Mouse (Mus musculus) right cerebral cortex, postnatal 25 days (tissue): ENCODE data around the gene Epha2.

Experiments used
- DNase-seq: peaks from one replicate; pipeline ENCODE4 v3.0.0; 2022

The Epha2 gene

GRCm38 (mm10) chr4:141301116-141301553 lies at the start of gene Epha2:
Gene Epha2 (plus strand): TSS chr4:141301240.
- DNase-seq, result peak; percentile 70

- no peak for DNase-seq
These were observed 48.4 kb upstream of the Epha2 start for GRCm38 (mm10) chr4:141252641-141253040.

GRCm38 (mm10) chr4:141254234-141254633 lies 46.8 kb upstream of the Epha2 start:
- no peak for DNase-seq

GRCm38 (mm10) chr4:141257440-141257839 lies 43.6 kb upstream of the Epha2 start:
- DNase-seq, result no peak

DNA sequence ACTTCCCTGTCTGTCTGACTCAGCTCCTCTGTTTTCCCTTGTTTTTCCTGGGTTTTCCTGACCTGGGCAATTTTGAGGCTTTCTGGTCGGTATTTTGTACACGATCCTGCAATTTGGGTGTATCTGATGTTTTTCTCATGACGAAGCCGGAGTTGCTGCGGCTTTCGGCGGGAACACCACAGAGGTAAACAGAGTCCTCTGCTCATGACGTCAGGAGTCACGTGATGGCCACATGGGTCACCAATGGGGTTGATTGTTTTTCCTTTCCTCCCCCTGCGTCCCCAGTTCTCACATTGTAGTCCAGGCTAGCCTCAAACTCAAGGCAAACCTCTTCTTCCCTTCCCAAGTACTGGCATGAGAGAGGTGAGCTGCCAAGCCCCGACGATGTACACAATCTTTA lies 41.6 kb upstream of the Epha2 start:
- no peak for DNase-seq

GRCm38 (mm10) chr4:141260007-141260723 lies 40.9 kb upstream of the Epha2 start:
- DNase-seq, result no peak

DNA sequence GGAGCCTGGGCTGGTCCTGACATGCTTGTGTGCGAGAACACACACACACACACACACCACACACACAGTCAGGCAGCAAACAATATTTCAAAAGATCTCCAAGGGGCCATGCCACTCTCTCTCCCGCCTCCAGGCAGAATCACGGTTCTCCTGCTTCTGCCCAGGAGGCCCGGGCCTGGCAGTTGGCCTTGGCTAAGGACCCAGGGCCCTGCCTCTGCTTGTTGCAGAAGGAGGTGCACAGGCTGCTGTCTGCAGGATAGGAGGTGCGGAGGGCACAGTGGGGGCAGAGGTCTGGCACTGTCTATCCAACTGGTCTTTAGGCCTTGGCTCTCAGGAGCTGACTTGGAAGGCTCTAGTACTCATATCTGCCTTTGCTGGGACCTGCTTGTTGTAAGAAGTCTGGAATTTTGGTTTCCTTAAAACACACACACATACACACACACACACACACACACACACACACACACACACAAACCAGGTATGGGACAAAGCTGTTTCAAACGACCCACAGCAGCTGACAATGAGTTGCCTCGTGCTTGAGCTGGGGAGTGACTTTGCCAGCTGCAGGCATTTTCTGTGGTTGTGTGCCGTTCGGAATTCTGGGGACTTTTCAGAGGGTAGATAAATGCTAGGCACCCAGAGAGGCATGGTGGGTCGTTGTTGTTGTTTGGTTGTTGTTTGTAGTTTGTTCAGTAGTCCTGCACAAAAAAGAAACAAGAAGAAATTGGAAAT lies 38.0 kb upstream of the Epha2 start:
- DNase-seq, result no peak

- DNase-seq, result no peak
These were observed 34.9 kb upstream of the Epha2 start for GRCm38 (mm10) chr4:141265979-141266637.

DNA sequence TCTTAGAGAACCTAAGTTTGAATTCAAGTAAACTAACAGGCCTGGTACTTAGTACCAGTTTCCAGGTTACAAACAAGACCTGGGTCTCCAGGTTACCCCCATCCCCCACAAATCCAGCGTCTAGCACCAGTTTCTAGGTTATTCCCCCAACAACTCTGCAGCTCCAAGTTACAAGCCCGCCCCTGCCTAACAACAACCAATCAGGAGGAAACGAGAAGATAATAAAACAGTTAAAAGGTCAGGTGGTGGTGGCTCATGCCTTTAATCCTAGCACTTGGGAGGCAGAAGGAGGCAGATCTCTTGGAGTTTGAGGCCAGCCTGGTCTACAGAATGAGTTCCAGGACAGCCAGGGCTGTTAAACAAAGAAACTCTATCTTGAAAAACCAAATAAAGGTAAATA lies 33.8 kb upstream of the Epha2 start:
- no peak for DNase-seq

GRCm38 (mm10) chr4:141267837-141268236 lies 33.2 kb upstream of the Epha2 start:
- peak; percentile 63 for DNase-seq

GRCm38 (mm10) chr4:141268350-141268749 lies 32.7 kb upstream of the Epha2 start:
- no peak for DNase-seq

DNA sequence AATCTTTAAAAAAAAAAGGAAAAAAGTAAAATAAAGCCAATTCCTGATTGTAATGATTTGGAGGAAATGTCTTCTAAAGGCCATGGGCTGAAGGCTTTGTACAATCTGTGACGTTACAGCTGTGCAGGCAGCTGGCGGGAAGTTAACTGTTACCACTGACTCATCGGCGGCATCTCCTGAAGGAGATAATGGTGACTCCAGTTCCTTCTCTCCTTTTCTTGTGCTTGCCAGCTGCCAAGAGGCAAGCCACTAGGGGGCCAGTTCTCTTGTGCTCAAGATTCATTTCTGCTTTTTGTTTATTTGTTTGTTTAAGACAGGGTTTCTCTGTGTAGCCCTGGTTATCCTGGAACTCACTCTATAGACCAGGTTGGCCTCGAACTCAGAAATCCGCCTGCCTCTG lies 32.0 kb upstream of the Epha2 start:
- no peak for DNase-seq

DNA sequence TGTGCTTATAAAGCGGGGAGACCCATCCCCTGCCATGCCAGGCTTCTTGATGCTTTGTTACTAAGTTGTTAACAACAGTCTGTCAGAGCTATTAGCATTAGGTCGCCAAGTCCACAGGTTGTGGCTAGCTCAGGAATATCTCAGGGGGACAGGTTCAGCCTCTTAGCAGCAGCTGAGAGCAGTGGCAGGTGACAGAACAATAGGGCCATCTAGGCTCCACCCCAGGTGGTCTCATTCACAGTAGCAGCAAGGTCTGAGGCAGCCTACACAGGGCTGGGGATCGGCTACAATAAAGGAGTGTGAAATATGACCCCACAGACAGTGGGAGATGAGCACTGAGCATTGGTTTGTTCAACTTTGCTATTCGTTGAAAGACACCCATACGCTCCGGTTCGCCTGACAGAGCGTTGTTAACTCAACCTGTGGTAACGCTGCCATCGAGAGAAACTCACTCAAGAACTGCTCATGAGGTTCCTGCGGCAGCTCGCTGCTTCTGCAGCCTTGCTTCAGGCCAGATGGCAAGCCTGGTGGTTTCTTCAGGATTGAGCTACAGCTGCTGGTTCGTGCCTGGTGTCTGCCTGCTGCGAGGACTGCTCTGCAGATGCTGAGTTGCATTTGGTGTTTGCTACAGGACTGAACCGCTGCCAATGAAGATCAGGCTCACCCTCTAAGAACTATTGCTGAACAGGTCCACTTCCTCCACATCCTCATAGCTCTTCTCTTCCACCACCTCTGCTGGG lies 30.7 kb upstream of the Epha2 start:
- no peak for DNase-seq

GRCm38 (mm10) chr4:141271228-141271627 lies 29.8 kb upstream of the Epha2 start:
- DNase-seq, result no peak

GRCm38 (mm10) chr4:141271721-141272120 lies 29.3 kb upstream of the Epha2 start:
- DNase-seq, result no peak

- no peak for DNase-seq
These were observed 28.2 kb upstream of the Epha2 start for GRCm38 (mm10) chr4:141272878-141273277.

DNA sequence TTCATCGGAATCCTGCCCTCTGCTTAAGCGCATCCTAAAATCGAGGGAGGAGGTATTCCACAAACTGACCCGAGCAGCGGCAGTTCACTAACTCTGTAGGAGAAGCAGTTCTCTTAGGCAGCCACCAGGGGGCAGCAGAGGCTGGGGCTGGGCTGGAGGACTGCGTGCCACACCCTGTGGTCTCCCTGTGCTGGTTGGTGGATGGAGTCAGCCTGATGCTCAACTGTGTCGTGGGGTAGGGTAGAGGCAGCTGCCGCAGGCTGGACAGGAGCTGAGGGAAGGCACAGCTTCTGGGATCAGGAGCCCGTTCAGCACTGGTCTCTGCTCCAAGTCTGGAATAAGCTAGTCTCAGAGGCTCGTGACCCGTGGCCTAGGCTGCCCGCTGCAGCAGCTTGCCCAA lies 27.7 kb upstream of the Epha2 start:
- DNase-seq, result peak; percentile 77

GRCm38 (mm10) chr4:141274485-141275341 lies 26.3 kb upstream of the Epha2 start:
- DNase-seq, result no peak

- DNase-seq, result no peak
These were observed 23.9 kb upstream of the Epha2 start for GRCm38 (mm10) chr4:141277157-141277556.

- DNase-seq, result no peak
These were observed 22.9 kb upstream of the Epha2 start for GRCm38 (mm10) chr4:141278154-141278553.

- no peak for DNase-seq
These were observed 21.7 kb upstream of the Epha2 start for GRCm38 (mm10) chr4:141279327-141279726.

DNA sequence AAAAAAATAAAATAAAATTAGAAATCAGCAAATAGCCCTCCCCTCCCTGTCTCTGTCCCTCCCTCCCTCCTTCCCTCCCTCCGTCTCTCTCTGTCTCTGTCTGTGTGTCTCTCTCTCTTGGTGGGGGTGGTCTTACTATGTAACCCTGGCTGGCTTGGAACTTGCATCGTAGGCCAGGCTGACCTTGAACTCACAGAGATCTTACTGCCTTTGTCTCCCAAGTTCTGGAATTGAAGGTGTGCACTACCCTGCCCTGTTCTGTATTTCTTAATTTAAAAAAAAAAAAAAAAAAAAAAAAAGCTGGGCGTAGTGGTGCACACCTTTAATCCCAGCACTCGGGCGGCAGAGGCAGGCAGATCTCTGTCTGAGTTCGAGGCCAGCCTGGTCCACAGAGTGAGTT lies 21.3 kb upstream of the Epha2 start:
- no peak for DNase-seq
